Mouse (Mus musculus) macrophage (primary cell): ENCODE data around the gene Tmem159. TPM values are rescaled to one million over a fixed set of nuclear protein-coding genes. Genes with fewer than 3 reads are reported as not detected.

Experiments used
- H3K27ac ChIP-seq: fragments of 350-480 bp; formaldehyde crosslinking; 2 replicates; pipeline ENCODE4 v1.9.0; 2021
- H3K36me3 ChIP-seq: fragments of 350-480 bp; formaldehyde crosslinking; 2 replicates; pipeline ENCODE4 v1.9.0; 2021; ENCODE audit errors: inconsistent target
- H3K4me3 ChIP-seq: fragments of 350-480 bp; formaldehyde crosslinking; 2 replicates; pipeline ENCODE4 v1.9.0; 2021; ENCODE audit errors: inconsistent target
- H3K79me2 ChIP-seq: fragments of 350-480 bp; formaldehyde crosslinking; 2 replicates; pipeline ENCODE4 v1.9.0; 2021; ENCODE audit errors: inconsistent target
- WGBS: methylation state at CpG from one replicate; pipeline ENCODE4 v1.1.7; 2026; ENCODE audit warnings: inconsistent platforms; ENCODE audit not compliant: missing documents; 5-methylcytosine and 5-hydroxymethylcytosine counted together
- polyA plus RNA-seq: library from polyadenylated mRNA; stranded (reverse); fragments of 250-400 nt; gene quantifications from 3 replicates; pipeline ENCODE4 v1.2.4, GENCODE M21; 2018; ENCODE audit warnings: inconsistent platforms

The Tmem159 gene
- polyA plus RNA-seq, 1 experiment from 2014 or later, result 11.1 TPM

- no peak overlapping the region for H3K4me3 ChIP-seq
- no peaks in the 10 kb centered on the region for H3K36me3 ChIP-seq
- H3K27ac ChIP-seq, result no peak overlapping the region
- H3K79me2 ChIP-seq, result no peaks in the 10 kb centered on the region
- 96% methylated on average over 5 of the region's 5 CpGs for WGBS
These were observed 7.5 kb downstream of the Tmem159 start for GRCm38 (mm10) chr7:120109676-120110075.

DNA sequence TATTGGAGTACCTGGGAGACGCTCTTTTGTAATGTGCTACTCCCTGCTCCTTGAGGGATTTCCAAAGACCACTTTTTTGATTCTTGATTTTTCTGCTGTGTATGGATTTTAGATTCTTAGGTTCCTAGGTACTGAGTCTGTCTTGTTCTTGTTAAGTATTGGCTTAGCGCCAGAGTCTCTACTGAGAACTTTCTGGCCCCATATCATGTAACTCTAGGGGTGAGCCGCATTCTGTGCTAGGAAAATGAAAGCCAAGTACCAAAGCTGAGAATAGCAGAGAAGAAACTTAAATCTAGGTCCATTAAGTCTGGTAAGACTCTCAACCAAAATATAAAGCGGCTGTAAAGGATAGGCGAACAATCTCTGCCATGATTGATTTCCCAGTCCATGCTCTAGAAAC lies 14.8 kb downstream of the Tmem159 start:
- H3K36me3 ChIP-seq, result peaks cover 15% of the 10 kb centered on the region
- no peaks in the 10 kb centered on the region for H3K79me2 ChIP-seq
- H3K4me3 ChIP-seq, result no peak overlapping the region
- 96% methylated on average over 5 of the region's 5 CpGs for whole genome bisulfite sequencing
- no peak overlapping the region for H3K27ac ChIP-seq

DNA sequence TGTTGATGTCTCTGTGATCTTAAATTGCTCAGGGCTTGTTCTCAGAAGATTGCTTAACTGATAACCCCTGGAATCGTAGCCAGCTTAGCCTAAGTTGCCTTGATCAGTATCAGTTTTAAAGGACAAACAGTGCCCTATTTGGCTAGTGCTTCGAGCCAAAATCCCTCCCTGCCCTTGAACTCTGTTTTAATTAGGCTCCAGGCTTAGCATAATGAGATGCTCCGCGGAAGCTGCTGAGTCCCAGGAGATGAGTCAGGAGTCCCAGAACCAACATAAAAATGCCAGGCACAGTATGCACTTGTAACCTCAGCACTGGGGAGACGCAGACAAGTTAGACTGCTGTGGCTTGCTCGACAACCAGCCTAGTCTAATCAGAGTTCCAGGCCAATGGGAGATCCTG lies 15.4 kb downstream of the Tmem159 start:
- 86% methylated on average over 6 of the region's 6 CpGs for WGBS
- no peak overlapping the region for H3K27ac ChIP-seq
- H3K79me2 ChIP-seq, result no peaks in the 10 kb centered on the region
- H3K4me3 ChIP-seq, result no peak overlapping the region
- H3K36me3 ChIP-seq, result peaks cover 15% of the 10 kb centered on the region

GRCm38 (mm10) chr7:120123776-120124175 lies 21.6 kb downstream of the Tmem159 start:
- H3K4me3 ChIP-seq, result no peak overlapping the region
- H3K79me2 ChIP-seq, result no peaks in the 10 kb centered on the region
- H3K36me3 ChIP-seq, result peaks cover 9% of the 10 kb centered on the region
- H3K27ac ChIP-seq, result no peak overlapping the region
- WGBS, result 84% methylated on average over 4 of the region's 4 CpGs

DNA sequence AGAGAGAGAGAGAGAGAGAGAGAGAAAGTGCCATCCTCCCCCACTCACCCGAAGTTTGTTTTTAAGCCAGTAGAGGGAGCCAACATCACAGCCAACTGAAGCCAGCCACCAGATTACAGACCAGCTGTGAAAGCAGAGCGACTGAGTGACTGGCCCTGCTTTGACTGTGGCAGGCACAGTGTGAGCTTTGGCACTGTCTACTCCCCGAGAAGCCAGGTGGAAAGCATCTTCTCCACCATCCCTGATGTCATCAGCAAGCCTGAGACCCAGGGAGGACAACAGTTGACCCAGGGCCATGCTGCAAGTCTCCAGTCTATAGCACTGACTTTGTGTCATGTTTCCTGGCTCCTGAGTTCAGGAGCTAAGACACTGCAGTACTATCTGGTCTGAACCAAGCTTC lies 22.7 kb downstream of the Tmem159 start:
- Histone ChIP-seq H3K79me2 (no peaks in the 10 kb centered on the region), H3K36me3 (peaks cover 6% of the 10 kb centered on the region), H3K27ac (no peak overlapping the region), H3K4me3 (no peak overlapping the region)
- 6% methylated on average over 3 of the region's 3 CpGs for WGBS

DNA sequence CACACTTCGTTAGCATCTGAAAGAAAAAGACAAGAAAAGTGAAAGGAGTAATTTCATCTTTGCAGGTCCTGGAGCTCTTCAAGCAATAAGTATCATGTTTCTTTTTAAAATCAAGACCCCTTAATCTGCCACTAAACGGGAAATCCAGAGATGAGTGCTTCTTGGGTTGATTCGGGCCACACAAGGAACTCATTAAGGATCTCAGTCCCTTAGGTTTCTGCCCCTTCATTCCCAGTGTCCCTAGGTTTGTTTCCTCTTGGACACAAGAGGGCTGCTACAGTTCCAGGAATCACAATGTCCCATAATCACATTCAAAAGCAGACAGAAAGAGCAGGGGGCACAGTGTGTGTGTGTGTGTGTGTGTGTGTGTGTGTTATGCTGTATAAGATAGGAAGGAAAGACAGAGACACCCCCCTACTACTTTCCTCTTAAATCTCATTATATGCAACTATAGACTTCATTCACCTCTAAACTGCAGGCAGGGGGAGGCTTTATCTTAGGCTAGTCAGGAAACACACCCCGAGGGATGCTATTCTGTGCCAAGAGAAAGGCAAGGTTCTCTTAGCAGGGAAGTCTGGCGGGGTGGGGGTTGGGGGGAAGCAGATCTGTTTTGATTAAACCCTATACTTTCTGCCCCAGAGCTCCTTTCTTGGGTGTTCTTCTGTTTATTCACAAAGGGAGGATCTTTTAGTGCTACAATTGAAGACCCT lies 25.0 kb downstream of the Tmem159 start:
- Histone ChIP-seq H3K79me2 (no peaks in the 10 kb centered on the region), H3K4me3 (no peak overlapping the region)
- 55% methylated on average over 5 of the region's 5 CpGs for WGBS

DNA sequence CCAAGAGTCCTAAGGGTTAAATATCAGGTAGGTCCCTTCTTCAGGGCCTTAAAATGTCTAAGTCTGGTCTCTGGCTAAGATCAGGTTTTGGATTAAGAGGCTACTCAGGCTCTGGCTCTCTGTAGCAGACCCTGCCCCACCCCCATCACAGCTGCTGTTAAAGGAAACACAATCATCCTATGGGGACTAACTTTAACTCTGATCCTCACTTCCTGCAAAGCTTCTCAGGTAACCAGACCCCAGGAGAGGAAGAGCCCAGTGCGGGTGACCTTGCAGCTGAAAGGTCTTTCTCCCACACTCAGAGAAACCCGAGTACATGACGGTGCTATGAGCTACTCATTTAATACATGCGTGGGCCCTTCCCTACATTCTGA lies 25.5 kb downstream of the Tmem159 start:
- H3K79me2 ChIP-seq, result no peaks in the 10 kb centered on the region
- H3K27ac ChIP-seq, result no peak overlapping the region
- no peak overlapping the region for H3K4me3 ChIP-seq
- WGBS, result 66% methylated on average over 4 of the region's 4 CpGs
- no peaks in the 10 kb centered on the region for H3K36me3 ChIP-seq

More for the DNA sequence above, 25.0 kb downstream of the Tmem159 start:
- Histone ChIP-seq H3K36me3 (no peaks in the 10 kb centered on the region), H3K27ac (no peak overlapping the region)

- WGBS, result 81% methylated on average over 4 of the region's 4 CpGs
- no peaks in the 10 kb centered on the region for H3K79me2 ChIP-seq
- H3K36me3 ChIP-seq, result no peaks in the 10 kb centered on the region
- H3K27ac ChIP-seq, result no peak overlapping the region
- H3K4me3 ChIP-seq, result no peak overlapping the region
These were observed 26.8 kb downstream of the Tmem159 start for GRCm38 (mm10) chr7:120128951-120129350.

- Histone ChIP-seq H3K27ac (no peak overlapping the region), H3K79me2 (no peaks in the 10 kb centered on the region), H3K36me3 (no peaks in the 10 kb centered on the region), H3K4me3 (no peak overlapping the region)
- WGBS, result 100% methylated on average over 1 of the region's 1 CpGs
These were observed 40.6 kb downstream of the Tmem159 start for GRCm38 (mm10) chr7:120142743-120143142.

DNA sequence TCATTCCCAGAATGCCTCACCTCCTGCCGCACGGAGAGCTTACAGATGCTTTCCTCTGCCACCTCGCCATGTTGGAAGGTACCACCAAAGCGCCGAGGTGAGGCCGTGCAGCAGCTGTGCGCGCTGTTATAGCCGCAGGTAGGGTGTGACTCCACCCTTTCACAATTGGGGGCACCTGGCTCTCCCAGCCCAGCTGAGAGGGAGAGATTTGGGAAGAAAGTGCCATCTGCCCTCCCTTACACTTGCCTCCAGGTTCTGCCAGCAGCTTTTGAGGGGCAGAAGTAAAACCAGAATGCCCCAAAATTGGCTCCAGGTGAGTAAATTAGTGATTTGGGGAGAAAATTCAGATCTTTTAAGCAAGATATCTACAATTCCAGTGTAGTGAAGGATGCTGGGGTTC lies 43.0 kb downstream of the Tmem159 start, which contains the start of gene Zp2:
Gene Zp2, minus strand, starts transcription at position 101 of the 400 bp plus-strand sequence.
- WGBS, result 62% methylated on average over 9 of the region's 9 CpGs
- H3K27ac ChIP-seq, result no peak within 1 kb of the TSS
- no peaks in the 10 kb centered on the region for H3K36me3 ChIP-seq
- H3K79me2 ChIP-seq, result no peaks in the 10 kb centered on the region
- no peak within 1 kb of the TSS for H3K4me3 ChIP-seq

GRCm38 (mm10) chr7:120150257-120150656 lies 48.1 kb downstream of the Tmem159 start:
- Histone ChIP-seq H3K79me2 (no peaks in the 10 kb centered on the region), H3K4me3 (no peak overlapping the region), H3K36me3 (no peaks in the 10 kb centered on the region), H3K27ac (0 out of 2 replicates have a peak overlapping the region, but pooled peaks have one; percentile 10)
- WGBS, result 28% methylated on average over 3 of the region's 3 CpGs

DNA sequence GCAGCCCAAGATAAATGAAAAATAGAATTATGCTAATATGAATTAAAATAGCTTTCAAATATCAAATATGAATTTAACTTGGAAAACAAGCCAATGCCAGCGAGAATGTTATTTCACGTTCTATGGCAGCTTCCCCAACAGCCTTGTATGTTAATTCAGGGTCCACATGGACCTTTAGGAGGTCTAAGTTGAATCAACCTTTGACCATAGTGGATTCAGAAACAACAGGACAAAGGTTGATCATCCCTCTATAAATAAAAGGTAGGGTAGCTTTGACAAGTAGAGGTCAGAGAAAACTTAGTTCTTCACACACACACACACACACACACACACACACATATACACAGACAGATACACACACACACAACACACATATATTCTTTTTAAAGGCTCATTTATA lies 48.7 kb downstream of the Tmem159 start:
- Histone ChIP-seq H3K36me3 (no peaks in the 10 kb centered on the region), H3K4me3 (no peak overlapping the region), H3K79me2 (no peaks in the 10 kb centered on the region), H3K27ac (no peak overlapping the region)
- 92% methylated on average over 2 of the region's 2 CpGs for whole genome bisulfite sequencing

DNA sequence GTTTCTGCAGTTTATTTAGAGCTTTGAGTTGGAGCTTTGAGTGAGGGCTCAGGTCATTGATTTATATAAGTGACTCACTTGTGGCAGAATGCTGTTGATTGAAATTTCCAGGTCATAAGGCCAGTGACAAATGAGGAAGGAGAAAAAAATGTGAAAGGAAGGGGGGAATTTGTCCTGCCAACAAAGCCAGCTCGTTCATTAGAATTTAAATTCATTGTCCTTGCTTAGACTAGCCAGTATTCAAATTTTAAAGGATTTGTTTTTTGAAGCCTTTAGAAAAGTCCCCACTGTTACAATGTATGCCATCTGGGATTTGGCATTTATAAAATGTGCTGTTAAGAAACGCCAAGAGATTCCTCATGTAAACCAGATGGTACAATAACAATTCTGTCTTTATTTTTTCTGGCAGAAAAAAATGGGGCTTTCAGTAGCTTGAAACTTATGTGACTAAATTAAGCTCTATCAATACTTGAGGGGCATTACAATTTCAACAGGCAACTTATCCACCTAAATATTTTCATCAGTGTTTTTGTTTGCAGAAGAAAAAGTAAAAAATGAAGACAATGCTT lies 54.8 kb downstream of the Tmem159 start:
- Histone ChIP-seq H3K36me3 (no peaks in the 10 kb centered on the region), H3K27ac (no peak overlapping the region)
- 48% methylated on average over 2 of the region's 2 CpGs for WGBS

GRCm38 (mm10) chr7:120157575-120158061 lies 55.5 kb downstream of the Tmem159 start:
- 86% methylated on average over 5 of the region's 5 CpGs for WGBS
- H3K36me3 ChIP-seq, result no peaks in the 10 kb centered on the region

More for the DNA sequence above, 54.8 kb downstream of the Tmem159 start:
- Histone ChIP-seq H3K79me2 (no peaks in the 10 kb centered on the region), H3K4me3 (no peak overlapping the region)

DNA sequence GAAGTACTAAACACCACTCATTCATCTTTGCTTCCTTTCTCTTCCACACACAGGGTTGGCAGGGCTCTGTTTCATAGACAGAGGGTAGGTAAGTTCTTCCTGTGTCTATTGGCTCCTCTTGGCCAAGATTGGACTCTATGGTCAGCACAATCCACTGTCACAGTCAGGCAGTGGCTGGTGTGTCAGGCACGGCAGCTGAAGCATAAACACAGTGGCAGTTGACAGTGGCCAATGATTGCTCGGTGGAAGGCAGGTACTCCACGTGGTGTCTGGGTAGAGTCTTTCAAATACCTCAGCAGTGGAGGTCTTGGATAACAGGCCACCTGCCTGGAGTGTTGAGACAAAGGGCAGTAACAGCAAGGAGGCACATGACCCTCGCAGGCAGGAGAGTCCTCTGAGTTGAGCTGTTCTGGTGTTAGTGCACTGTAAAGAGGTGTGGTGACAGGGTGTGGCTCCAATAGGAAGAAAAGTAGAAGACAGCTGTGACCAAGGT lies 56.0 kb downstream of the Tmem159 start:
- Histone ChIP-seq H3K27ac (no peak overlapping the region), H3K4me3 (no peak overlapping the region), H3K79me2 (no peaks in the 10 kb centered on the region), H3K36me3 (no peaks in the 10 kb centered on the region)
- 65% methylated on average over 4 of the region's 4 CpGs for WGBS

More at GRCm38 (mm10) chr7:120157575-120158061, 55.5 kb downstream of the Tmem159 start:
- Histone ChIP-seq H3K27ac (no peak overlapping the region), H3K79me2 (no peaks in the 10 kb centered on the region), H3K4me3 (no peak overlapping the region)
